Mouse (Mus musculus) midbrain, embryonic 14.5 days (tissue): ENCODE data around the gene BC048403. TPM values are rescaled to one million over a fixed set of nuclear protein-coding genes. Genes with fewer than 3 reads are reported as not detected.

ENCODE experiments used
- ATAC-seq: fragments of 200-750 bp; cut with Nextera tagmentation; 2 replicates; pipeline ENCODE4 v1.8.0; 2017; ENCODE audit warnings: moderate number of reproducible peaks, moderate library complexity; ENCODE audit not compliant: low FRiP score, low TSS enrichment
- DNase-seq: peaks from one replicate; pipeline ENCODE4 v3.0.0-alpha.2; 2015
- H3K27ac ChIP-seq: fragments of 300-500 bp; sonication (generic); replicated peaks from 2 replicates; pipeline ENCODE4 v1.5.1; 2014; ENCODE audit warnings: mild to moderate bottlenecking, low read depth, low read length, moderate library complexity
- H3K27me3 ChIP-seq: fragments of 300-500 bp; sonication (generic); 2 replicates; pipeline ENCODE4 v1.6.1; 2014; ENCODE audit warnings: low read length, control low read depth, mixed read lengths; ENCODE audit not compliant: control insufficient read depth, insufficient read depth
- H3K36me3 ChIP-seq: fragments of 300-500 bp; sonication (generic); 2 replicates; pipeline ENCODE4 v1.6.1; 2014; ENCODE audit warnings: low read length, control low read depth; ENCODE audit not compliant: control insufficient read depth, insufficient read depth
- H3K4me1 ChIP-seq: fragments of 300-500 bp; sonication (generic); 2 replicates; pipeline ENCODE4 v1.6.1; 2014; ENCODE audit warnings: mild to moderate bottlenecking, antibody characterized with exemption, low read length, control low read depth; ENCODE audit not compliant: control insufficient read depth, insufficient read depth
- H3K4me2 ChIP-seq: fragments of 300-500 bp; sonication (generic); 2 replicates; pipeline ENCODE4 v1.6.1; 2014; ENCODE audit warnings: mild to moderate bottlenecking, low read length, moderate library complexity
- H3K4me3 ChIP-seq: fragments of 300-500 bp; sonication (generic); replicated peaks from 2 replicates; pipeline ENCODE4 v1.5.1; 2014; ENCODE audit warnings: low read depth, low read length
- H3K9ac ChIP-seq: fragments of 300-500 bp; sonication (generic); replicated peaks from 2 replicates; pipeline ENCODE4 v1.6.1; 2014; ENCODE audit warnings: mild to moderate bottlenecking, low read length, moderate library complexity
- H3K9me3 ChIP-seq: fragments of 300-500 bp; sonication (generic); 2 replicates; pipeline ENCODE4 v1.6.1; 2016; ENCODE audit warnings: low read length, control low read depth, mixed read lengths; ENCODE audit not compliant: control insufficient read depth
- WGBS: fragments of 180-500 bp; shearing (Covaris S2); extraction: QIAGEN DNeasy Blood & Tissue Kit; methylation state at CpG from one replicate; pipeline ENCODE4 v1.1.7; 2014; 5-methylcytosine and 5-hydroxymethylcytosine counted together
- polyA plus RNA-seq: library from polyadenylated mRNA; unstranded; fragments of >200 nt; fragmentation: Nextera tagmentation; extraction: Ambion mirVana; gene quantifications from 2 replicates; pipeline ENCODE4 v1.2.1, GENCODE M21; 2014

The BC048403 gene
- polyA plus RNA-seq, 1 experiment from 2014 or later: 2.6 TPM

- WGBS: 10% methylated on average over 6 of the region's 6 CpGs
- H3K27ac ChIP-seq: no peak overlapping the region
- no peak overlapping the region for H3K4me2 ChIP-seq
- H3K9me3 ChIP-seq: no peaks in the 10 kb centered on the region
- H3K27me3 ChIP-seq: no peaks in the 10 kb centered on the region
- H3K4me3 ChIP-seq: no peak overlapping the region
- no peak overlapping the region for H3K9ac ChIP-seq
- H3K36me3 ChIP-seq: peaks cover 51% of the 10 kb centered on the region
- DNase-seq (no peak), ATAC-seq (no peak)
- H3K4me1 ChIP-seq: no peaks in the 10 kb centered on the region
These were observed 50.3 kb downstream of the BC048403 start for GRCm38 (mm10) chr10:121790078-121790477.

GRCm38 (mm10) chr10:121792661-121793060 lies 52.9 kb downstream of the BC048403 start:
- ATAC-seq (no peak), DNase-seq (no peak)
- no peak overlapping the region for H3K27ac ChIP-seq
- H3K9ac ChIP-seq: no peak overlapping the region
- 89% methylated on average over 17 of the region's 17 CpGs for WGBS
- no peaks in the 10 kb centered on the region for H3K4me1 ChIP-seq
- peaks cover 46% of the 10 kb centered on the region for H3K36me3 ChIP-seq
- H3K4me3 ChIP-seq: no peak overlapping the region
- no peaks in the 10 kb centered on the region for H3K27me3 ChIP-seq
- no peaks in the 10 kb centered on the region for H3K9me3 ChIP-seq
- no peak overlapping the region for H3K4me2 ChIP-seq

- H3K9me3 ChIP-seq: no peaks in the 10 kb centered on the region
- no peak overlapping the region for H3K4me2 ChIP-seq
- H3K36me3 ChIP-seq: peaks cover 48% of the 10 kb centered on the region
- H3K27me3 ChIP-seq: no peaks in the 10 kb centered on the region
- H3K4me3 ChIP-seq: no peak overlapping the region
- H3K27ac ChIP-seq: no peak overlapping the region
- 96% methylated on average over 12 of the region's 12 CpGs for WGBS
- no peak overlapping the region for H3K9ac ChIP-seq
- no peaks in the 10 kb centered on the region for H3K4me1 ChIP-seq
- ATAC-seq (no peak), DNase-seq (no peak)
These were observed 54.7 kb downstream of the BC048403 start for GRCm38 (mm10) chr10:121794486-121794885.

GRCm38 (mm10) chr10:121796027-121796802 lies 56.5 kb downstream of the BC048403 start:
- DNase-seq (no peak), ATAC-seq (no peak)
- Histone ChIP-seq H3K4me2 (no peak overlapping the region), H3K36me3 (peaks cover 65% of the 10 kb centered on the region), H3K9ac (no peak overlapping the region), H3K4me3 (no peak overlapping the region), H3K27me3 (no peaks in the 10 kb centered on the region), H3K27ac (no peak overlapping the region), H3K9me3 (no peaks in the 10 kb centered on the region), H3K4me1 (no peaks in the 10 kb centered on the region)
- WGBS: 80% methylated on average over 8 of the region's 8 CpGs

GRCm38 (mm10) chr10:121800041-121800440 lies 60.3 kb downstream of the BC048403 start:
- Histone ChIP-seq H3K27ac (no peak overlapping the region), H3K27me3 (no peaks in the 10 kb centered on the region), H3K4me1 (no peaks in the 10 kb centered on the region), H3K4me3 (no peak overlapping the region), H3K4me2 (no peak overlapping the region), H3K9me3 (no peaks in the 10 kb centered on the region), H3K9ac (no peak overlapping the region), H3K36me3 (peaks cover 64% of the 10 kb centered on the region)
- DNase-seq: no peak
- ATAC-seq: no peak
- 95% methylated on average over 13 of the region's 13 CpGs for WGBS

Other genes starting within 250 kb of the BC048403 start
- gene Tbk1, start 153.2 kb upstream of the BC048403 start, polyA plus RNA-seq: 27.0 and 36.2 TPM in 2 replicates
- gene Xpot, start 113.6 kb upstream of the BC048403 start, polyA plus RNA-seq: 24.2 and 35.3 TPM in 2 replicates
- gene D930020B18Rik, start 98.3 kb upstream of the BC048403 start, polyA plus RNA-seq: 0.20 and 0.22 TPM in 2 replicates